Mouse (Mus musculus) lung, embryonic 14.5 days (tissue): ENCODE data around the gene Pkn3. TPM values are rescaled to one million over a fixed set of nuclear protein-coding genes. Genes with fewer than 3 reads are reported as not detected.
"Not testable (repeated sequence)": the region's sequence is repeated elsewhere in the genome, so short reads cannot be mapped to it uniquely, and the experiment has no call there.

Experiments used
- ATAC-seq: fragments of 200-750 bp; cut with Nextera tagmentation; 2 replicates; pipeline ENCODE4 v1.8.0; 2017; ENCODE audit warnings: mild to moderate bottlenecking, moderate TSS enrichment, moderate library complexity; ENCODE audit not compliant: insufficient read depth
- DNase-seq: peaks from one replicate; pipeline ENCODE4 v3.0.0-alpha.2; 2015
- H3K27ac ChIP-seq: fragments of 300-500 bp; sonication (generic); 2 replicates; pipeline ENCODE4 v1.5.1; 2014; ENCODE audit warnings: low read depth, mild to moderate bottlenecking, moderate library complexity
- H3K27me3 ChIP-seq: fragments of 300-500 bp; sonication (generic); 2 replicates; pipeline ENCODE4 v1.6.1; 2014; ENCODE audit warnings: low read length, control low read depth; ENCODE audit not compliant: insufficient read depth
- H3K36me3 ChIP-seq: fragments of 300-500 bp; sonication (generic); 2 replicates; pipeline ENCODE4 v1.6.1; 2014; ENCODE audit warnings: control low read depth; ENCODE audit not compliant: insufficient read depth
- H3K4me1 ChIP-seq: fragments of 300-500 bp; sonication (generic); 2 replicates; pipeline ENCODE4 v1.6.1; 2014; ENCODE audit warnings: antibody characterized with exemption, control low read depth; ENCODE audit not compliant: insufficient read depth
- H3K4me2 ChIP-seq: fragments of 300-500 bp; sonication (generic); 2 replicates; pipeline ENCODE4 v1.6.1; 2014; ENCODE audit warnings: mild to moderate bottlenecking
- H3K4me3 ChIP-seq: fragments of 300-500 bp; sonication (generic); 2 replicates; pipeline ENCODE4 v1.5.1; 2014; ENCODE audit warnings: low read depth, low read length
- H3K9ac ChIP-seq: fragments of 300-500 bp; sonication (generic); 2 replicates; pipeline ENCODE4 v1.6.1; 2014
- H3K9me3 ChIP-seq: fragments of 300-500 bp; sonication (generic); 2 replicates; pipeline ENCODE4 v1.6.1; 2016; ENCODE audit warnings: low read depth, low read length, control low read depth
- CTCF ChIP-seq: IDR thresholded peaks from 2 replicates; pipeline ENCODE4 v1.5.1; 2016; ENCODE audit warnings: antibody characterized with exemption, low read depth
- WGBS: fragments of 180-500 bp; shearing (Covaris S2); extraction: QIAGEN DNeasy Blood & Tissue Kit; methylation state at CpG from one replicate; pipeline ENCODE4 v1.1.7; 2014; 5-methylcytosine and 5-hydroxymethylcytosine counted together
- polyA plus RNA-seq: library from polyadenylated mRNA; unstranded; fragments of >200 nt; fragmentation: Nextera tagmentation; extraction: Ambion mirVana; gene quantifications from 2 replicates; pipeline ENCODE4 v1.2.1, GENCODE M21; 2014

Gene Pkn3
- polyA plus RNA-seq, 1 experiment from 2014 or later = 9.5 TPM

DNA sequence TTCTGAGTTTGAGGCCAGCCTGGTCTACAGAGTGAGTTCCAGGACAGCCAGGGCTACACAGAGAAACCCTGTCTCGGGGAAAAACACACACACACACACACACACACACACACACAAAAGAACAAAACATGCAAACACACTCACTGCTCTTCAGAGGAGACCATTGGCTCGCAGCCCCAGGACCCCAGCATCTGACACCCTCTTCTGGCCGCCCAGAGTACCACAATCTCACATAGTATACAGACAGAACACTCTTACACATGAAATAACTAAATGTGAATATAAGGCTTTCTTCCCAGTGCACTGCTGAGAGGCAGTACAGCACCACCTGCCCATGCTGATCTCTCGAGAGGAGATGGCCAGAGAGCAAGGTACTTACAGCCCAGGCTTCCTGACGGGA is 32.9 kb upstream of the Pkn3 start:
- ATAC-seq (no peak), DNase-seq (no peak)
- no peak overlapping the region for H3K27ac ChIP-seq
- no peak overlapping the region for H3K9ac ChIP-seq
- no peak overlapping the region for H3K4me2 ChIP-seq
- peaks cover 3% of the 10 kb centered on the region; the same call in 1 of the 2 replicates for H3K4me1 ChIP-seq
- H3K36me3 ChIP-seq = no peaks in the 10 kb centered on the region
- TF ChIP-seq CTCF = no peak
- H3K27me3 ChIP-seq = no peaks in the 10 kb centered on the region
- 83% methylated on average over 5 of the region's 5 CpGs for WGBS
- no peaks in the 10 kb centered on the region for H3K9me3 ChIP-seq
- no peak overlapping the region for H3K4me3 ChIP-seq

DNA sequence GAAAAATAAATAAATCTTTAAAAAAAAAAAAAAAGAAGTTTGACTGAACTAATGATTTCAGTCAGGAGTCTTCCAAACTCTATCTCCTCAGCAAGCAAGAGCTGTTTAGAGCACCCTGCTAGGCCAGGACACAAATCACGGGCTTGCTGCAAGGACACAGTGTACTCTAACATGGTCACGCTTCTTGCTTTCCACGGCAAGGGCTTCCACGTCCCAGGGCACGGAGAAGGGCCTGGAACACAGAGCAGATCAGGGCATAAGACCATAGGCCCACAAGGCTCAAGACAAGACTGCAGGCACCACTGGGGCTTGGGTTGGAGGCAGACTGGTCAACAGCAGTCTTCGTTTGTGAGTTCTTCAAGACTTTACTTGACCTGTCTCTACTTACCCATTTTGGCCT is 30.4 kb upstream of the Pkn3 start:
- Histone ChIP-seq H3K27ac (no peak overlapping the region), H3K4me2 (no peak overlapping the region), H3K27me3 (no peaks in the 10 kb centered on the region), H3K9ac (no peak overlapping the region), H3K36me3 (no peaks in the 10 kb centered on the region), H3K9me3 (no peaks in the 10 kb centered on the region), H3K4me3 (no peak overlapping the region), H3K4me1 (peaks cover 3% of the 10 kb centered on the region; the same call in 1 of the 2 replicates)
- TF ChIP-seq CTCF = no peak
- DNase-seq = no peak
- ATAC-seq = no peak
- 95% methylated on average over 6 of the region's 6 CpGs for WGBS

- H3K9me3 ChIP-seq = no peaks in the 10 kb centered on the region
- WGBS = 54% methylated on average over 11 of the region's 11 CpGs
These were observed 29.4 kb upstream of the Pkn3 start for GRCm38 (mm10) chr2:30048101-30048501.

DNA sequence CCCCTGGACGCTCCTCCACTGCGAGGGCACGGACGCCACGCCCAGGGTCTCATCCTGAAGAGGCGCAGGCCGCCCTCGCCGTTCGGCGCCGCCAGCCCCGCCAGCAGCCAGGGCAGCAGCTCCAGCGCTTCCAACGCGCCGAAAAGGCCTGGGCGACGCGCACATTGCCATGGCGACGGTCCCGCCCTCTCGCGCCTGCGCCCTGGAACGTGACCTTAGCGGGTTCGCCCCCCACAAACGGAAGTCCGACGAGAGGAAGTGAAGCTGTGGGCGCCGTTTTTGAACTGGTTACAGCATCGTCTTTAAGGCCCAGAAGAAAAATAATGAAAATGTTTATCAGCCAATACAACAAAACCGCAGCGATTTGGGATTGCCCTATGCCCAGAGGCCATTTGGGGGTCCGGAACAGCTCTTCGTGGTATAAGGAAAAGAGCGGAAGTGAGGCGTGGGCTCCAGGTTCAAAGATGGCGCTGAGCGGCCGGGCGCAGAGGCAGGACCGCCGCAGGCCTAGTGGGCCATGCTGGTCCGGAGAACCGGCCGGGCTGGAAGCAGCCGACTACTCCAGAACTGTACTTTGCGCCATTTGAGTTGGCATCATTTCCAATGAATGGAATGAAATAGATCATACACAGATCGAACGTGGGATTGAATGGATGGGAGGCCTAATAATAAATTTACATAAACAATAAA is 28.6 kb upstream of the Pkn3 start, which contains the start of gene Wdr34:
Gene Wdr34 (minus strand): TSS at position 183 of the 690 bp plus-strand sequence.
- H3K4me2 ChIP-seq = peak within 1 kb of the TSS; percentile 62
- H3K27ac ChIP-seq = peak within 1 kb of the TSS; percentile 91
- H3K4me1 ChIP-seq = peaks cover 3% of the 10 kb centered on the region; the same call in 1 of the 2 replicates
- TF ChIP-seq CTCF = no peak
- no peaks in the 10 kb centered on the region for H3K36me3 ChIP-seq
- DNase-seq (peak; percentile 99), ATAC-seq (peak; percentile 96)
- H3K4me3 ChIP-seq = peak within 1 kb of the TSS; percentile 62
- H3K9ac ChIP-seq = peak within 1 kb of the TSS; percentile 66
- no peaks in the 10 kb centered on the region for H3K9me3 ChIP-seq
- under 1% methylated on average over 54 of the region's 54 CpGs for WGBS
- H3K27me3 ChIP-seq = no peaks in the 10 kb centered on the region

More at GRCm38 (mm10) chr2:30048101-30048501, 29.4 kb upstream of the Pkn3 start:
- peak overlapping the region; percentile 62 for H3K4me3 ChIP-seq
- no peaks in the 10 kb centered on the region for H3K27me3 ChIP-seq
- no peak for DNase-seq
- ATAC-seq = no peak; the same call in 1 of the 2 replicates
- H3K4me1 ChIP-seq = peaks cover 3% of the 10 kb centered on the region; the same call in 1 of the 2 replicates
- H3K4me2 ChIP-seq = peak overlapping the region; percentile 62
- peak overlapping the region; percentile 91 for H3K27ac ChIP-seq
- TF ChIP-seq CTCF = no peak
- H3K36me3 ChIP-seq = no peaks in the 10 kb centered on the region
- H3K9ac ChIP-seq = peak overlapping the region; percentile 66

GRCm38 (mm10) chr2:30049831-30050230 is 27.7 kb upstream of the Pkn3 start:
- no peak for ATAC-seq
- WGBS = 86% methylated on average over 3 of the region's 3 CpGs

GRCm38 (mm10) chr2:30051992-30052761 is 25.3 kb upstream of the Pkn3 start:
- peak; percentile 61 for TF ChIP-seq CTCF
- Histone ChIP-seq H3K4me1 (peaks cover 3% of the 10 kb centered on the region; the same call in 1 of the 2 replicates), H3K9ac (no peak overlapping the region), H3K27ac (no peak overlapping the region), H3K4me2 (no peak overlapping the region), H3K4me3 (no peak overlapping the region), H3K27me3 (no peaks in the 10 kb centered on the region), H3K9me3 (no peaks in the 10 kb centered on the region), H3K36me3 (no peaks in the 10 kb centered on the region)
- DNase-seq (no peak), ATAC-seq (no peak)
- 32% methylated on average over 6 of the region's 6 CpGs for WGBS

More at GRCm38 (mm10) chr2:30049831-30050230, 27.7 kb upstream of the Pkn3 start:
- Histone ChIP-seq H3K4me3 (no peak overlapping the region), H3K27me3 (no peaks in the 10 kb centered on the region), H3K9me3 (no peaks in the 10 kb centered on the region), H3K36me3 (no peaks in the 10 kb centered on the region), H3K4me1 (peaks cover 3% of the 10 kb centered on the region; the same call in 1 of the 2 replicates), H3K4me2 (no peak overlapping the region), H3K27ac (no peak overlapping the region), H3K9ac (no peak overlapping the region)
- no peak for DNase-seq
- TF ChIP-seq CTCF = no peak

GRCm38 (mm10) chr2:30055310-30055709 is 22.2 kb upstream of the Pkn3 start:
- H3K4me3 ChIP-seq, H3K36me3 ChIP-seq, H3K4me2 ChIP-seq, H3K27me3 ChIP-seq, DNase-seq, H3K4me1 ChIP-seq, ATAC-seq, H3K27ac ChIP-seq, H3K9me3 ChIP-seq, H3K9ac ChIP-seq: not testable (repeated sequence)
- 94% methylated on average over 3 of the region's 3 CpGs for WGBS
- 0 out of 2 replicates have a peak, but pooled peaks have one; percentile 4 for TF ChIP-seq CTCF
